In genomic region chr19:5129770-5130169, GRCm38 (mm10) we compare ENCODE assay signal across 16 mouse cellular contexts. TPM values are rescaled to one million over a fixed set of nuclear protein-coding genes. Genes with fewer than 3 reads are reported as not detected.
DNase-seq lines count a peak whose midpoint lies in the region; ATAC-seq and TF ChIP-seq lines count a peak whose summit lies in the region.
"Had no signal": no experiment of that assay in that cellular context is flagged by ENCODE, and none has a peak within 500 bp of the region (broad histone marks: within the 10 kb centered on the region; RNA-seq: fewer than 3 reads in every experiment).

No protein-coding gene starts in this region.

- TF ChIP-seq RAD21 in CH12.LX (IDR thresholded peaks at IDR 0.05; ENCODE audit: low read depth, low read length) = peak; percentile 33

- no peaks in the 10 kb centered on the region for H3K9me3 ChIP-seq in forebrain, postnatal 0 days (ENCODE audit: low read length)
- no peaks in the 10 kb centered on the region for H3K9me3 ChIP-seq in forebrain, embryonic 16.5 days (ENCODE audit: control insufficient read depth, low read length)
- H3K9me3 ChIP-seq in liver, embryonic 14.5 days (ENCODE audit: control insufficient read depth, low read length) = no peaks in the 10 kb centered on the region
- H3K9me3 ChIP-seq in liver, embryonic 11.5 days (ENCODE audit: control insufficient read depth, low read length) = no peaks in the 10 kb centered on the region
- no peaks in the 10 kb centered on the region for H3K9me3 ChIP-seq in CH12.LX (replicated peaks; ENCODE audit: low read length)
- H3K9me3 ChIP-seq: embryonic facial prominence, embryonic 12.5 days; forebrain, embryonic 13.5 days; G1E had no signal

- H3K4me3 ChIP-seq in forebrain, postnatal 0 days (ENCODE audit: low read depth, low read length) = no peak overlapping the region
- no peak overlapping the region for H3K4me3 ChIP-seq in forebrain, embryonic 16.5 days (replicated peaks; ENCODE audit: low read length)
- H3K4me3 ChIP-seq in liver, embryonic 14.5 days (ENCODE audit: insufficient read depth in 1 of 2, low read depth in 2 of 2, low read length in 2 of 2) = no peak overlapping the region
- no peak overlapping the region for H3K4me3 ChIP-seq in liver, embryonic 11.5 days (ENCODE audit: low read depth, low read length)
- H3K4me3 ChIP-seq in CH12.LX (replicated peaks in 1 of 3; ENCODE audit: low read depth in 2 of 3, low read length in 2 of 3, poor library complexity in 1 of 3) = no peak overlapping the region
- H3K4me3 ChIP-seq: embryonic facial prominence, embryonic 12.5 days; forebrain, embryonic 13.5 days had no signal

- TF ChIP-seq EP300 in liver, embryonic 14.5 days (IDR thresholded peaks at IDR 0.05; ENCODE audit: low read depth) = no peak
- TF ChIP-seq EP300 in CH12.LX (IDR thresholded peaks at IDR 0.05; ENCODE audit: low read length) = no peak

- dilution Hi-C loops in CH12.LX (cut with MboI; ENCODE audit: extremely low pct_ligation_motif_present, extremely low pct_unique_long_range_greater_than_20kb, low sequenced_read_pairs) = no loop called here

- no peak for TF ChIP-seq POLR2A in CH12.LX (IDR thresholded peaks at IDR 0.05; ENCODE audit: low read depth, low read length)

- H3K36me3 ChIP-seq in forebrain, postnatal 0 days (ENCODE audit: insufficient read depth) = peaks cover 19% of the 10 kb centered on the region
- no peaks in the 10 kb centered on the region for H3K36me3 ChIP-seq in forebrain, embryonic 16.5 days (ENCODE audit: control insufficient read depth, insufficient read depth)
- H3K36me3 ChIP-seq in liver, embryonic 14.5 days (replicated peaks; ENCODE audit: control insufficient read depth, insufficient read depth, low read depth) = no peaks in the 10 kb centered on the region
- H3K36me3 ChIP-seq in liver, embryonic 11.5 days (ENCODE audit: control insufficient read depth, insufficient read depth, low read length) = peaks cover 3% of the 10 kb centered on the region; the same call in 1 of the 2 replicates
- H3K36me3 ChIP-seq in CH12.LX (replicated peaks in 1 of 2; ENCODE audit: control insufficient read depth in 1 of 2, insufficient read depth in 1 of 2, low read length in 1 of 2) = peaks cover 12 to 17% of the 10 kb centered on the region in 2 experiments

- no peaks in the 10 kb centered on the region for H3K79me2 ChIP-seq in CH12.LX (replicated peaks; ENCODE audit: control insufficient read depth, extremely low read depth, insufficient read depth, poor library complexity, severe bottlenecking)

- no peaks in the 10 kb centered on the region for H3K4me1 ChIP-seq in forebrain, postnatal 0 days (ENCODE audit: insufficient read depth)
- H3K4me1 ChIP-seq in forebrain, embryonic 16.5 days (replicated peaks; ENCODE audit: control insufficient read depth, insufficient read depth, low read length) = no peaks in the 10 kb centered on the region
- H3K4me1 ChIP-seq in liver, embryonic 14.5 days (replicated peaks; ENCODE audit: control insufficient read depth in 2 of 2, insufficient read depth in 2 of 2, low read length in 1 of 2) = no peaks in the 10 kb centered on the region
- H3K4me1 ChIP-seq in liver, embryonic 11.5 days (replicated peaks; ENCODE audit: control insufficient read depth, insufficient read depth, low read length) = no peaks in the 10 kb centered on the region; the same call in 1 of the 2 replicates
- H3K4me1 ChIP-seq in CH12.LX (ENCODE audit: control insufficient read depth in 1 of 2, insufficient read depth in 2 of 2) = no peaks in the 10 kb centered on the region
- H3K4me1 ChIP-seq: embryonic facial prominence, embryonic 12.5 days; forebrain, embryonic 13.5 days had no signal

- TF ChIP-seq CTCF in forebrain, postnatal 0 days (IDR thresholded peaks at IDR 0.05; ENCODE audit: low read depth) = peak; percentile 60
- TF ChIP-seq CTCF in liver, embryonic 14.5 days (IDR thresholded peaks at IDR 0.05; ENCODE audit: low read depth) = peak; percentile 47
- TF ChIP-seq CTCF in CH12.LX (conservative IDR thresholded peaks at IDR 0.05 in 1 of 2, IDR thresholded peaks at IDR 0.05 in 1 of 2; ENCODE audit: low read depth in 2 of 2, low read length in 2 of 2) = peak; percentile 15 to 60; a peak in 3 of 4 replicates

- 40% methylated on average over 1 of the region's 1 CpGs for WGBS in forebrain, postnatal 0 days
- WGBS in forebrain, embryonic 16.5 days = 25% methylated on average over 1 of the region's 1 CpGs
- WGBS in liver, embryonic 14.5 days (ENCODE audit: insufficient replicate concordance) = 36% methylated on average over 1 of the region's 1 CpGs
- 43% methylated on average over 1 of the region's 1 CpGs for WGBS in liver, embryonic 11.5 days

- no peak for ATAC-seq in forebrain, postnatal 0 days
- no peak for ATAC-seq in forebrain, embryonic 16.5 days
- ATAC-seq in liver, embryonic 14.5 days (ENCODE audit: insufficient read depth) = no peak
- no peak for ATAC-seq in liver, embryonic 11.5 days (replicated peaks; ENCODE audit: low FRiP score)
- ATAC-seq: forebrain, embryonic 13.5 days had no signal

- no peak overlapping the region for H3K9ac ChIP-seq in forebrain, postnatal 0 days
- H3K9ac ChIP-seq in forebrain, embryonic 16.5 days (replicated peaks; ENCODE audit: low read depth, low read length) = no peak overlapping the region
- H3K9ac ChIP-seq in liver, embryonic 14.5 days (replicated peaks) = no peak overlapping the region
- no peak overlapping the region for H3K9ac ChIP-seq in liver, embryonic 11.5 days (ENCODE audit: low read depth, low read length)
- no peak overlapping the region for H3K9ac ChIP-seq in CH12.LX (ENCODE audit: insufficient read depth, low read depth)
- H3K9ac ChIP-seq: embryonic facial prominence, embryonic 12.5 days; forebrain, embryonic 13.5 days had no signal

- H3K4me2 ChIP-seq in forebrain, postnatal 0 days (ENCODE audit: low read depth) = no peak overlapping the region
- no peak overlapping the region for H3K4me2 ChIP-seq in forebrain, embryonic 16.5 days (ENCODE audit: low read length)
- H3K4me2 ChIP-seq in liver, embryonic 14.5 days (ENCODE audit: low read depth) = no peak overlapping the region
- no peak overlapping the region for H3K4me2 ChIP-seq in liver, embryonic 11.5 days
- no peak overlapping the region for H3K4me2 ChIP-seq in CH12.LX (ENCODE audit: insufficient read depth, low read depth, poor library complexity, severe bottlenecking)
- H3K4me2 ChIP-seq: embryonic facial prominence, embryonic 12.5 days; forebrain, embryonic 13.5 days had no signal

- H3K27ac ChIP-seq in forebrain, postnatal 0 days (ENCODE audit: low read depth, low read length) = no peak overlapping the region
- no peak overlapping the region for H3K27ac ChIP-seq in forebrain, embryonic 16.5 days (ENCODE audit: low read length)
- no peak overlapping the region for H3K27ac ChIP-seq in liver, embryonic 14.5 days
- H3K27ac ChIP-seq in liver, embryonic 11.5 days (ENCODE audit: low read depth, low read length) = no peak overlapping the region
- H3K27ac ChIP-seq in CH12.LX (ENCODE audit: insufficient read depth, low read depth) = no peak overlapping the region
- H3K27ac ChIP-seq: embryonic facial prominence, embryonic 12.5 days; forebrain, embryonic 13.5 days had no signal

- H3K27me3 ChIP-seq in forebrain, postnatal 0 days (ENCODE audit: insufficient read depth, low read length) = no peaks in the 10 kb centered on the region
- no peaks in the 10 kb centered on the region for H3K27me3 ChIP-seq in forebrain, embryonic 16.5 days (replicated peaks; ENCODE audit: control insufficient read depth, insufficient read depth, low read length)
- H3K27me3 ChIP-seq in liver, embryonic 14.5 days (ENCODE audit: control insufficient read depth, insufficient read depth, low read length) = no peaks in the 10 kb centered on the region
- no peaks in the 10 kb centered on the region; the same call in 1 of the 2 replicates for H3K27me3 ChIP-seq in liver, embryonic 11.5 days (replicated peaks; ENCODE audit: control insufficient read depth, insufficient read depth, low read length)
- H3K27me3 ChIP-seq in CH12.LX (replicated peaks) = peaks cover 21% of the 10 kb centered on the region
- H3K27me3 ChIP-seq: embryonic facial prominence, embryonic 12.5 days; forebrain, embryonic 13.5 days had no signal

- in situ Hi-C loops in CH12.LX (cut with MboI; ENCODE audit: low pct_ligation_motif_present, low pct_unique_long_range_greater_than_20kb, low sequenced_read_pairs) = no loop called here

- DNase-seq in forebrain, postnatal 0 days = no peak
- DNase-seq in liver, embryonic 14.5 days (ENCODE audit: low read depth in 3 of 3, low spot score in 3 of 3) = no peak
- DNase-seq in liver, embryonic 11.5 days (ENCODE audit: low spot score) = no peak
- DNase-seq in CH12.LX (ENCODE audit: extremely low read depth) = peak; percentile 18
- DNase-seq in induced T-regulatory cell, adult 2 months (ENCODE audit: low read depth) = peak; percentile 52
- DNase-seq in urinary bladder, adult 2 months (ENCODE audit: low spot score) = no peak
- DNase-seq in kidney, adult 18-20 months = no peak
- DNase-seq: adrenal gland, postnatal 10 days; cerebellum, adult 11-12 months; heart, postnatal 4 days; kidney, postnatal 10 days; thymus, adult 2 months had no signal

RNA-seq across cellular contexts. Expression of gene Klc2, which starts 11.4 kb away (rescaled TPM):
- total RNA-seq in forebrain, postnatal 0 days (2014; rRNA removed) = 138 and 146 TPM in 2 replicates
- 54.5 and 58.6 TPM in 2 replicates for polyA plus RNA-seq in forebrain, postnatal 0 days (2015; fragmentation: Nextera tagmentation; extraction: Ambion mirVana)
- 48.1 and 55.5 TPM in 2 replicates for polyA plus RNA-seq in forebrain, embryonic 16.5 days (2015; fragmentation: Nextera tagmentation; extraction: Ambion mirVana)
- 2.3 and 3.5 TPM in 2 replicates for polyA plus RNA-seq in liver, embryonic 14.5 days (2012; rRNA removed)
- polyA plus RNA-seq in liver, embryonic 14.5 days (2014; fragmentation: Nextera tagmentation; extraction: Ambion mirVana) = 1.3 and 1.6 TPM in 2 replicates
- 7.3 and 8.3 TPM in 2 replicates for polyA plus RNA-seq in liver, embryonic 11.5 days (2014; fragmentation: Nextera tagmentation; extraction: Ambion mirVana)
- total RNA-seq in CH12.LX (2012; rRNA removed) (7.9 and 9.5 TPM in 2 replicates), CH12.LX (2014; rRNA removed) (4.8 and 5.9 TPM in 2 replicates)
- polyA plus RNA-seq in CH12.LX (2012; ENCODE audit: insufficient read length, low read depth) = 9.5 and 12.0 TPM in 2 replicates
- 28.0 and 30.5 TPM in 2 replicates for polyA plus RNA-seq in urinary bladder, adult 2 months (2012; rRNA removed)

RNA-seq across cellular contexts. Expression of gene Rab1b, which starts 22.9 kb away (rescaled TPM):
- total RNA-seq in forebrain, postnatal 0 days (2014; rRNA removed) = 219 and 231 TPM in 2 replicates
- 249 and 288 TPM in 2 replicates for polyA plus RNA-seq in forebrain, postnatal 0 days (2015; fragmentation: Nextera tagmentation; extraction: Ambion mirVana)
- 239 and 241 TPM in 2 replicates for polyA plus RNA-seq in forebrain, embryonic 16.5 days (2015; fragmentation: Nextera tagmentation; extraction: Ambion mirVana)
- 50.6 and 58.8 TPM in 2 replicates for polyA plus RNA-seq in liver, embryonic 14.5 days (2012; rRNA removed)
- polyA plus RNA-seq in liver, embryonic 14.5 days (2014; fragmentation: Nextera tagmentation; extraction: Ambion mirVana) = 76.2 and 84.8 TPM in 2 replicates
- polyA plus RNA-seq in liver, embryonic 11.5 days (2014; fragmentation: Nextera tagmentation; extraction: Ambion mirVana) = 180 and 185 TPM in 2 replicates
- total RNA-seq in CH12.LX (2012; rRNA removed) (78.4 and 90.6 TPM in 2 replicates), CH12.LX (2014; rRNA removed) (76.3 and 88.3 TPM in 2 replicates)
- 80.5 and 87.1 TPM in 2 replicates for polyA plus RNA-seq in CH12.LX (2012; ENCODE audit: insufficient read length, low read depth)
- 148 and 154 TPM in 2 replicates for polyA plus RNA-seq in urinary bladder, adult 2 months (2012; rRNA removed)

RNA-seq across cellular contexts. Expression of gene Cnih2, which starts 31.4 kb away (rescaled TPM):
- total RNA-seq in forebrain, postnatal 0 days (2014; rRNA removed) = 567 and 663 TPM in 2 replicates
- 563 and 604 TPM in 2 replicates for polyA plus RNA-seq in forebrain, postnatal 0 days (2015; fragmentation: Nextera tagmentation; extraction: Ambion mirVana)
- polyA plus RNA-seq in forebrain, embryonic 16.5 days (2015; fragmentation: Nextera tagmentation; extraction: Ambion mirVana) = 297 and 347 TPM in 2 replicates
- 0.63 and 1.0 TPM in 2 replicates for polyA plus RNA-seq in liver, embryonic 14.5 days (2012; rRNA removed)
- polyA plus RNA-seq in liver, embryonic 14.5 days (2014; fragmentation: Nextera tagmentation; extraction: Ambion mirVana) = 0.50 and 0.73 TPM in 2 replicates
- 8.4 and 9.5 TPM in 2 replicates for polyA plus RNA-seq in liver, embryonic 11.5 days (2014; fragmentation: Nextera tagmentation; extraction: Ambion mirVana)
- total RNA-seq in CH12.LX (2012; rRNA removed) (0.55 and 0.72 TPM in 2 replicates), CH12.LX (2014; rRNA removed) (0.23 TPM in 1 of 2 replicates, not detected in the other)
- 1.7 and 2.2 TPM in 2 replicates for polyA plus RNA-seq in CH12.LX (2012; ENCODE audit: insufficient read length, low read depth)
- polyA plus RNA-seq in urinary bladder, adult 2 months (2012; rRNA removed) = 1.5 TPM in 2 replicates

RNA-seq across cellular contexts. Expression of gene Yif1a, which starts 41.4 kb away (rescaled TPM):
- 44.6 and 54.9 TPM in 2 replicates for total RNA-seq in forebrain, postnatal 0 days (2014; rRNA removed)
- polyA plus RNA-seq in forebrain, postnatal 0 days (2015; fragmentation: Nextera tagmentation; extraction: Ambion mirVana) = 50.5 and 59.9 TPM in 2 replicates
- polyA plus RNA-seq in forebrain, embryonic 16.5 days (2015; fragmentation: Nextera tagmentation; extraction: Ambion mirVana) = 54.0 and 56.0 TPM in 2 replicates
- 34.7 and 37.0 TPM in 2 replicates for polyA plus RNA-seq in liver, embryonic 14.5 days (2012; rRNA removed)
- 58.6 and 60.0 TPM in 2 replicates for polyA plus RNA-seq in liver, embryonic 14.5 days (2014; fragmentation: Nextera tagmentation; extraction: Ambion mirVana)
- 77.8 and 83.4 TPM in 2 replicates for polyA plus RNA-seq in liver, embryonic 11.5 days (2014; fragmentation: Nextera tagmentation; extraction: Ambion mirVana)
- total RNA-seq in CH12.LX (2012; rRNA removed) (62.6 and 65.0 TPM in 2 replicates), CH12.LX (2014; rRNA removed) (63.6 and 72.4 TPM in 2 replicates)
- 33.1 and 39.0 TPM in 2 replicates for polyA plus RNA-seq in CH12.LX (2012; ENCODE audit: insufficient read length, low read depth)
- polyA plus RNA-seq in urinary bladder, adult 2 months (2012; rRNA removed) = 122 and 131 TPM in 2 replicates

RNA-seq across cellular contexts. Expression of gene Tmem151a, which starts 44.4 kb away (rescaled TPM):
- 22.6 and 37.0 TPM in 2 replicates for total RNA-seq in forebrain, postnatal 0 days (2014; rRNA removed)
- 40.6 and 46.2 TPM in 2 replicates for polyA plus RNA-seq in forebrain, postnatal 0 days (2015; fragmentation: Nextera tagmentation; extraction: Ambion mirVana)
- 8.0 and 15.8 TPM in 2 replicates for polyA plus RNA-seq in forebrain, embryonic 16.5 days (2015; fragmentation: Nextera tagmentation; extraction: Ambion mirVana)
- 0.18 and 0.21 TPM in 2 replicates for polyA plus RNA-seq in liver, embryonic 14.5 days (2012; rRNA removed)
- 0.25 and 0.28 TPM in 2 replicates for polyA plus RNA-seq in liver, embryonic 14.5 days (2014; fragmentation: Nextera tagmentation; extraction: Ambion mirVana)
- 2.6 TPM in 2 replicates for polyA plus RNA-seq in liver, embryonic 11.5 days (2014; fragmentation: Nextera tagmentation; extraction: Ambion mirVana)
- not detected in 2 replicates for total RNA-seq in CH12.LX (2012; rRNA removed)
- not detected in 2 replicates for total RNA-seq in CH12.LX (2014; rRNA removed)
- polyA plus RNA-seq in CH12.LX (2012; ENCODE audit: insufficient read length, low read depth) = not detected in 2 replicates
- 2.8 and 3.9 TPM in 2 replicates for polyA plus RNA-seq in urinary bladder, adult 2 months (2012; rRNA removed)
- polyA plus RNA-seq: G1E had no signal

Comparison
In these comparisons a context has a peak if more than half of its experiments do, and no peak if none do; other contexts are left out.
1. DNase-seq: peak in CH12.LX (single experiment) and induced T-regulatory cell, adult 2 months (single experiment); none in forebrain, postnatal 0 days (single experiment), liver, embryonic 14.5 days (0 of 3), liver, embryonic 11.5 days (single experiment), urinary bladder, adult 2 months (single experiment) and kidney, adult 18-20 months (single experiment).
2. RNA of gene Cnih2, which starts 31.4 kb away (polyA plus RNA-seq): 563 to 604 TPM in forebrain, postnatal 0 days and 297 to 347 TPM in forebrain, embryonic 16.5 days; 8.4 to 9.5 TPM in liver, embryonic 11.5 days, 1.7 to 2.2 TPM in CH12.LX, 1.5 TPM in urinary bladder, adult 2 months and 0.50 to 1.0 TPM in liver, embryonic 14.5 days; every median in the first group is over 10 times any median in the second.
3. Peak in every context shown above with its lines, with median percentiles within 50 percentile points of each other: CTCF ChIP-seq.